Mouse (Mus musculus) C2C12 (cell line): ENCODE measurements around the gene Olfr165. TPM values are rescaled to one million over a fixed set of nuclear protein-coding genes. Genes with fewer than 3 reads are reported as not detected.
"Not testable (repeated sequence)": the region's sequence is repeated elsewhere in the genome, so short reads cannot be mapped to it uniquely, and the experiment has no call there.

Experiments
- H3K27me3 ChIP-seq: one replicate; pipeline ENCODE4 v1.6.1; 2011; ENCODE audit not compliant: control insufficient read depth, insufficient read depth, insufficient read length
- H3K36me3 ChIP-seq: one replicate; pipeline ENCODE4 v1.6.1; 2011; ENCODE audit not compliant: control insufficient read depth, insufficient read depth
- H3K4me3 ChIP-seq: one replicate; pipeline ENCODE4 v1.5.1; 2011; ENCODE audit warnings: mild to moderate bottlenecking, control low read depth; ENCODE audit not compliant: poor library complexity, insufficient read depth, severe bottlenecking
- H3K79me2 ChIP-seq: one replicate; pipeline ENCODE4 v1.6.1; 2011; ENCODE audit not compliant: control insufficient read depth, insufficient read depth
- H3K79me3 ChIP-seq: one replicate; pipeline ENCODE4 v1.6.1; 2011; ENCODE audit warnings: low read depth, control low read depth
- H3ac ChIP-seq: one replicate; pipeline ENCODE3; 2011; ENCODE audit warnings: low read depth; ENCODE audit not compliant: control insufficient read depth, insufficient read length
- CEBPB ChIP-seq: IDR thresholded peaks from one replicate; pipeline ENCODE4 v1.6.1; 2011; ENCODE audit warnings: low read depth, mild to moderate bottlenecking, control low read depth, moderate library complexity
- CTCF ChIP-seq: IDR thresholded peaks from one replicate; pipeline ENCODE4 v1.5.1; 2011; ENCODE audit not compliant: control insufficient read depth, insufficient read depth, insufficient read length
- FOSL1 ChIP-seq: IDR thresholded peaks from one replicate; pipeline ENCODE4 v1.8.0; 2011; ENCODE audit warnings: mild to moderate bottlenecking, low read length; ENCODE audit not compliant: poor library complexity, insufficient read depth, severe bottlenecking
- MAX ChIP-seq: IDR thresholded peaks from one replicate; pipeline ENCODE4 v1.6.1; 2011; ENCODE audit warnings: mild to moderate bottlenecking, control low read depth
- MYOD1 ChIP-seq: IDR thresholded peaks from one replicate; pipeline ENCODE4 v1.6.1; 2011; ENCODE audit warnings: low read depth; ENCODE audit not compliant: control insufficient read depth, insufficient read length
- MYOG ChIP-seq: IDR thresholded peaks from one replicate; pipeline ENCODE4 v1.6.1; 2011; ENCODE audit not compliant: control insufficient read depth, insufficient read length; ENCODE audit errors: extremely low read depth
- USF1 ChIP-seq: IDR thresholded peaks from one replicate; pipeline ENCODE4 v1.6.1; 2011; ENCODE audit warnings: low read depth, mild to moderate bottlenecking, control low read depth, moderate library complexity
- long read RNA-seq, 2 experiments: library from polyadenylated mRNA; unstranded; transcript quantifications; one replicate each; pipeline ENCODE4 v2.0.0; 2019 to 2020
- polyA plus RNA-seq: library from polyadenylated mRNA; unstranded; fragments of >200 nt; fragmentation: generic; extraction: Trizol; gene quantifications from one replicate; pipeline ENCODE4 v1.2.1, GENCODE M21; 2012; ENCODE audit warnings: missing spikeins

Olfr165 gene
- polyA plus RNA-seq = not detected
- long read RNA-seq, experiment 1 = 0 reads
- long read RNA-seq, experiment 2 = 0 reads

GRCm38 (mm10) chr16:19423034-19423433 is at the start of gene Olfr165:
Olfr165 (minus strand) TSS chr16:19423134.
- TF ChIP-seq FOSL1 (no peak), CEBPB (no peak), MYOG (no peak), CTCF (no peak), MYOD1 (no peak), MAX (no peak), USF1 (no peak)
- Histone ChIP-seq H3K4me3 (no peak within 1 kb of the TSS), H3K27me3 (no peaks in the 10 kb centered on the region), H3K79me2 (no peaks in the 10 kb centered on the region), H3K36me3 (no peaks in the 10 kb centered on the region), H3K79me3 (no peaks in the 10 kb centered on the region), H3ac (no peak within 1 kb of the TSS)

- H3K36me3 ChIP-seq = no peaks in the 10 kb centered on the region
- H3K79me3 ChIP-seq = no peaks in the 10 kb centered on the region
- no peak overlapping the region for H3K4me3 ChIP-seq
- H3ac ChIP-seq = no peak overlapping the region
- no peaks in the 10 kb centered on the region for H3K79me2 ChIP-seq
- TF ChIP-seq CTCF (no peak), FOSL1 (no peak), USF1 (no peak), MYOG (no peak), MYOD1 (no peak), CEBPB (no peak), MAX (no peak)
- no peaks in the 10 kb centered on the region for H3K27me3 ChIP-seq
Measured at GRCm38 (mm10) chr16:19464365-19464764, 41.4 kb upstream of the Olfr165 start.

DNA sequence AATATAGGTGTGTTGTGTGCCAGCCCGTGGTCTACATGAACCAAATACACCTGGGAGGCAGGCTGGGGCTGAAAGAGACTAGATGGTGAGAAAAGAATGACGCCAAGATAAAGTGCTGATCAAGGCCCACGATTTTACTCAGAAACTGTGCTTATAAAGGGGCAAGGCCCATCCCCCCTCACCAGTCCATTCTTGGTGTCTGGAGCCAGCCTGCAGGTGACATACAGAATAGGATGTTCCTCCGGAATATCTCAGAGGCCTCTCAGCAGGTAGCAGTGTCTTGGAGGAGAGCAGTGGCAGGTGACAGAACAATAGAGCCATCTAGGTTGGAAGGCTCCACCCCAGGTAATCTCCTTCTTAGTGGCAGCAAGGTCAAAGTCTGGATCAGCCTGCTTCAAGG is 35.8 kb upstream of the Olfr165 start:
- not testable (repeated sequence) for H3ac ChIP-seq, H3K79me3 ChIP-seq, H3K36me3 ChIP-seq, H3K79me2 ChIP-seq, H3K4me3 ChIP-seq, H3K27me3 ChIP-seq

DNA sequence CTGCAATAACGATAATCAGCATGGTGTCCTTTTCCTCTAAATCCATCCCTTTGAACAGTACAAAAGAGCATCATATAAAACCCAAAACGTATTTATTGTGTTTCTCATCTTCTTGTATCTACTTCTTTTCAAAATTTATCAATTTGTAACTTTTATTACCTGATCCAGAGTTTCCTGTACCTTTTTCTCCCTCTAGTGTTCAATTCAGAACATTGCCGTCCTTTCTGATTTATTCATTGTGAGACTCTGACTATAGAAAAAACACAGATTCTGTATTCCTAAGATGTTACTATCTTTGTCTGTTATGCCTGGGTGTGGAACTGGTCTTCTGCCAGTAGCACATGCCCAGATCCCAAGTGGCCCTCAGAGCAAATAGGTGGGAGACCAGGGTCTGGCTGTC is 35.0 kb downstream of the Olfr165 start:
- H3K79me3 ChIP-seq = no peaks in the 10 kb centered on the region
- H3K4me3 ChIP-seq = no peak overlapping the region
- H3ac ChIP-seq = no peak overlapping the region
- no peaks in the 10 kb centered on the region for H3K27me3 ChIP-seq
- H3K79me2 ChIP-seq = no peaks in the 10 kb centered on the region
- no peak for TF ChIP-seq MAX
- no peak for TF ChIP-seq FOSL1
- TF ChIP-seq CEBPB = no peak
- no peak for TF ChIP-seq MYOG
- no peak for TF ChIP-seq MYOD1
- no peak for TF ChIP-seq CTCF
- no peaks in the 10 kb centered on the region for H3K36me3 ChIP-seq

Other genes with a start within 250 kb of the Olfr165 start
- gene Olfr164, start 109.1 kb downstream of the Olfr165 start, polyA plus RNA-seq = not detected
- not detected for gene Olfr166, start 60.6 kb upstream of the Olfr165 start, polyA plus RNA-seq
- gene Olfr167, start 99.1 kb upstream of the Olfr165 start, polyA plus RNA-seq = not detected
- gene Olfr168, start 112.4 kb upstream of the Olfr165 start, polyA plus RNA-seq = not detected
- not detected for gene Olfr169, start 148.7 kb upstream of the Olfr165 start, polyA plus RNA-seq
- not detected for gene Olfr170, start 188.7 kb upstream of the Olfr165 start, polyA plus RNA-seq
- gene Olfr171, start 206.8 kb upstream of the Olfr165 start, polyA plus RNA-seq = not detected